Mouse (Mus musculus): ENCODE measurements around the gene Kctd11. TPM values are rescaled to one million over a fixed set of nuclear protein-coding genes. Genes with fewer than 3 reads are reported as not detected.
A peak's percentile ranks its signal among the peaks of the same experiment; 100 is the strongest.

The Kctd11 gene
- polyA plus RNA-seq, 1 experiment from 2014 or later = 3.3 TPM

DNA sequence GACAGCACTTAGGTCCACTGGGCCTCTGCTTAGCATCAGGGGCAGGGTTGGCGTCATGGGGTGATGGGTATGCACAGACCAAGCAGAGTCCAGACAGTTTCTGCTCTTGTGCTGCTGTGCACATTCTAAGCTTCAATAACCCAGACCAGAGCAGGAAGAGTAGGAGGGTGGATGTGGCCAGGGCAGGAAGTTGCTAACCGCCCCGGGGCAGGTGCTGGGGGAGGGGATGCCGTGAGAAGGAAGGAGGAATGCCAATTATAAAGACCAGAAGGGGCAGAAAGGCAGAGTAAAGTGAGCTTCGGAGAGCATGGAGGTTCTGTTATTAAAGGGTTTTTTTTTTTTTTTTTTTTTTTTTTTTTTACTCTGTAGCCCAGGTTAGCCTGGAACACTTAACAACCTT, 13.5 kb upstream of the Kctd11 start:
- peaks cover 34% of the 10 kb centered on the region for H3K4me1 ChIP-seq (ENCODE audit: control insufficient read depth, insufficient read depth, low read length)
- H3K36me3 ChIP-seq (ENCODE audit: control insufficient read depth, insufficient read depth, low read length) = no peaks in the 10 kb centered on the region
- H3K27me3 ChIP-seq (ENCODE audit: control insufficient read depth, insufficient read depth, low read length) = no peaks in the 10 kb centered on the region
- H3K9me3 ChIP-seq (replicated peaks; ENCODE audit: control insufficient read depth, low read length) = no peaks in the 10 kb centered on the region
- H3K4me2 ChIP-seq = no peak overlapping the region
- WGBS (ENCODE audit: insufficient replicate concordance) = 71% methylated on average over 5 of the region's 5 CpGs
- 0 out of 2 replicates have a peak overlapping the region, but pooled peaks have one; percentile 2 for H3K27ac ChIP-seq (ENCODE audit: low read depth, low read length)
- ATAC-seq (replicated peaks; ENCODE audit: insufficient number of reproducible peaks, low FRiP score, low TSS enrichment) = no peak
- no peak overlapping the region for H3K9ac ChIP-seq (ENCODE audit: low read depth, low read length)
- no peak overlapping the region for H3K4me3 ChIP-seq (ENCODE audit: low read depth, low read length)

DNA sequence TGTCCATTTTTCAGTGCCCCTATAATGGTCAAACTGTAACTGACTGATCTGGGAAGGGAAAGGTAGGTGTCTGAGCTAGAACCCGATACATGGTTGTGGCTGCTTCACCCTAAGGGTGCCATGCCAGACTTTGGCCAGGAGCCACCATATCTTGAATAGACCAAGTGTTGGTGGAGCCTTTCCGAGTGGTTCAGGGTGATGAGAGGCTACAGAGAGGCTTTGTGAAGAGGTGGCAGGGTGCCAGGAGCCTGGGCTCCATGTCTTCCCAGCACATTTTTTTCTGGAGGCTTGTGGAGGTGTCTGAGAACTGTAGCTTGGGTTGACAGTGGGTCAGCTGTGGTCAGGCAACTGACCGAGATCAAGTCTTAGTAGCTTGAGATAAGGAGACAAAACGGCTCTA, 10.3 kb upstream of the Kctd11 start:
- ATAC-seq (replicated peaks; ENCODE audit: insufficient number of reproducible peaks, low FRiP score, low TSS enrichment) = no peak
- peaks cover 24% of the 10 kb centered on the region for H3K4me1 ChIP-seq (ENCODE audit: control insufficient read depth, insufficient read depth, low read length)
- no peaks in the 10 kb centered on the region for H3K9me3 ChIP-seq (replicated peaks; ENCODE audit: control insufficient read depth, low read length)
- H3K27ac ChIP-seq (ENCODE audit: low read depth, low read length) = no peak overlapping the region
- H3K36me3 ChIP-seq (ENCODE audit: control insufficient read depth, insufficient read depth, low read length) = no peaks in the 10 kb centered on the region
- H3K27me3 ChIP-seq (ENCODE audit: control insufficient read depth, insufficient read depth, low read length) = no peaks in the 10 kb centered on the region
- 39% methylated on average over 4 of the region's 4 CpGs for WGBS (ENCODE audit: insufficient replicate concordance)
- H3K4me3 ChIP-seq (ENCODE audit: low read depth, low read length) = no peak overlapping the region
- no peak overlapping the region for H3K9ac ChIP-seq (ENCODE audit: low read depth, low read length)
- H3K4me2 ChIP-seq = 0 out of 2 replicates have a peak overlapping the region, but pooled peaks have one; percentile 6

DNA sequence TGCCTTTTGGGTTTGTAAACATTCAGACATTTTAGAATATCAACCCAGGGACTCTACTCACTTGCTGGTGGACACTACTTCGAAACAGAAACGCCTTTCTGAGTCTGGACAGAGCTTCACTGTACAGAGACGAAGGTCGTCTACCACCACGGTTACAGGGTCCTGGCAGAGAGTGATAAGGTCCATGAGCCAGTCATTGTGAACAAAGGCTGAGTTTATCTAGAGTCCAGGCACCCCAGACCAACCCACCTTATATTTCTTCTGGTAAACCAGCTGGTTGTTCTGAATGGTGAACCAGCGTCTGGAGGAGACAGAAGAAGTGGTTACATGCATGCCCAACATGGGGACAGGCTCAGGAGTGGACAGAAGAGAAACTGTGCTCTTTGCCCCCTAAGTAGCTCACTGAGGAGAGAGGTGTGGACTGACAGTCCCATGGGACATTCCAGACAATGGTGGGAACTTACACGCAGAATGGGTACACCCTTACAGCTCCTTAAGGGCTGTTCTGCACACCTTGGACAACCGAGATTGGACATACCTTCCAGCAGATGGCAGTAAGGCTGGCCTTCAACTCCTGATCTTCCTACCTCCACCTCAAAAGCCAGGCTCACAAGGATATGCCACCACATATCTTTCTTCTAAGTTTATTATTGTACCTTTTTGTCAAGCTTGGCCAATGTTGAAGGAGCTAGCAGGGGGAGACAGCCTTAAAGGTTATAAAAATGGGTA, 5.9 kb upstream of the Kctd11 start:
- peak; percentile 73; the same call in 1 of the 2 replicates for ATAC-seq (replicated peaks; ENCODE audit: insufficient number of reproducible peaks, low FRiP score, low TSS enrichment)
- Histone ChIP-seq H3K36me3 (ENCODE audit: control insufficient read depth, insufficient read depth, low read length) (no peaks in the 10 kb centered on the region), H3K4me1 (ENCODE audit: control insufficient read depth, insufficient read depth, low read length) (peaks cover 38% of the 10 kb centered on the region), H3K4me2 (peak overlapping the region; percentile 40), H3K4me3 (ENCODE audit: low read depth, low read length) (no peak overlapping the region), H3K27ac (ENCODE audit: low read depth, low read length) (peak overlapping the region; percentile 88), H3K9ac (ENCODE audit: low read depth, low read length) (0 out of 2 replicates have a peak overlapping the region, but pooled peaks have one; percentile 22), H3K27me3 (ENCODE audit: control insufficient read depth, insufficient read depth, low read length) (no peaks in the 10 kb centered on the region), H3K9me3 (replicated peaks; ENCODE audit: control insufficient read depth, low read length) (no peaks in the 10 kb centered on the region)
- 45% methylated on average over 8 of the region's 8 CpGs for WGBS (ENCODE audit: insufficient replicate concordance)

DNA sequence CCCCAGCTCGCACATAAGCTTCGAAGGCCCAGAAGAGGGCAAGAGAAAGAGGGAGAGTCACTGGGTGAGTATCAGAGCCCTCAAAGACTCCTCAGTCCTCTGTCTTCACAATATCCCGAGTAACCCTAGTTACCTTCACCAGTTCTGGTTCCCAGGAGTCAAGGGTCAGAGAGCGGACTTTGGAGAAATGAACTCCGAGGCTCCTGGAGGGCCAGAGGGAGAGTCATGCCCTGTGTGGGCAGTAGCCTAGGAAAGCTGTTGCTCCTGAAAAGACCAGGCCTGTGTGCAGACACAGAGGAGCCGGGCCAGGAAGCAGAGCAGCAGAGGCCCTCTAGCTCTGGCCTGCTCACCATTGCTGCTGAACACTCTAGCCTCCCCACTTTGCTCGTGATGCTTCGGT, 3.5 kb upstream of the Kctd11 start:
- peak overlapping the region; percentile 35; the same call in 1 of the 2 replicates for H3K27ac ChIP-seq (ENCODE audit: low read depth, low read length)
- peak overlapping the region; percentile 40; the same call in 1 of the 2 replicates for H3K9ac ChIP-seq (ENCODE audit: low read depth, low read length)
- H3K4me1 ChIP-seq (ENCODE audit: control insufficient read depth, insufficient read depth, low read length) = peaks cover 30% of the 10 kb centered on the region
- H3K4me2 ChIP-seq = peak overlapping the region; percentile 27; the same call in 1 of the 2 replicates
- H3K36me3 ChIP-seq (ENCODE audit: control insufficient read depth, insufficient read depth, low read length) = no peaks in the 10 kb centered on the region
- no peaks in the 10 kb centered on the region for H3K9me3 ChIP-seq (replicated peaks; ENCODE audit: control insufficient read depth, low read length)
- 77% methylated on average over 8 of the region's 8 CpGs for WGBS (ENCODE audit: insufficient replicate concordance)
- H3K4me3 ChIP-seq (ENCODE audit: low read depth, low read length) = no peak overlapping the region
- ATAC-seq (replicated peaks; ENCODE audit: insufficient number of reproducible peaks, low FRiP score, low TSS enrichment) = no peak
- H3K27me3 ChIP-seq (ENCODE audit: control insufficient read depth, insufficient read depth, low read length) = no peaks in the 10 kb centered on the region

DNA sequence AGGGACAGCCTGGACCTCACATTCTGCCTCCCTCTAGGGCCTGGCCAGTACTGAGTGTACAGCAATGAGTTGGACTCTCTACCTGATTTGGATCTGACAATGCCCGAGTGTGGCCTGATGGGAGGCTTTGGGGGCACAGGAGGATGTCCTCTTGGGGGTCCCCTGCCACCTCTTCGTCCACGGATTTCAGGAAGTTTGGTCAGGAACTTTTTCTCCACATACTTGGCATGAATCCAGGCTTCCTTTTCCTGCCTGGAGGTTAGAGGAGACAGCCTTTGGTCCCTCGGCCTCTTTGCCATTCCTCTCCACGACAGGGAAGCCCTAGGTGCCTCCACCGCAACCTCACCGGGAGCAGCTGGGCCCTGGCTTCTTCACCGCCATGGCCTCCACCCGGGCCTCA, 3.0 kb upstream of the Kctd11 start:
- ATAC-seq (replicated peaks; ENCODE audit: insufficient number of reproducible peaks, low FRiP score, low TSS enrichment) = no peak
- peak overlapping the region; percentile 27; the same call in 1 of the 2 replicates for H3K4me2 ChIP-seq
- peaks cover 32% of the 10 kb centered on the region for H3K4me1 ChIP-seq (ENCODE audit: control insufficient read depth, insufficient read depth, low read length)
- no peaks in the 10 kb centered on the region for H3K9me3 ChIP-seq (replicated peaks; ENCODE audit: control insufficient read depth, low read length)
- WGBS (ENCODE audit: insufficient replicate concordance) = 60% methylated on average over 9 of the region's 9 CpGs
- 0 out of 2 replicates have a peak overlapping the region, but pooled peaks have one; percentile 40 for H3K9ac ChIP-seq (ENCODE audit: low read depth, low read length)
- peak overlapping the region; percentile 35; the same call in 1 of the 2 replicates for H3K27ac ChIP-seq (ENCODE audit: low read depth, low read length)
- no peak overlapping the region for H3K4me3 ChIP-seq (ENCODE audit: low read depth, low read length)
- no peaks in the 10 kb centered on the region for H3K36me3 ChIP-seq (ENCODE audit: control insufficient read depth, insufficient read depth, low read length)
- no peaks in the 10 kb centered on the region for H3K27me3 ChIP-seq (ENCODE audit: control insufficient read depth, insufficient read depth, low read length)

DNA sequence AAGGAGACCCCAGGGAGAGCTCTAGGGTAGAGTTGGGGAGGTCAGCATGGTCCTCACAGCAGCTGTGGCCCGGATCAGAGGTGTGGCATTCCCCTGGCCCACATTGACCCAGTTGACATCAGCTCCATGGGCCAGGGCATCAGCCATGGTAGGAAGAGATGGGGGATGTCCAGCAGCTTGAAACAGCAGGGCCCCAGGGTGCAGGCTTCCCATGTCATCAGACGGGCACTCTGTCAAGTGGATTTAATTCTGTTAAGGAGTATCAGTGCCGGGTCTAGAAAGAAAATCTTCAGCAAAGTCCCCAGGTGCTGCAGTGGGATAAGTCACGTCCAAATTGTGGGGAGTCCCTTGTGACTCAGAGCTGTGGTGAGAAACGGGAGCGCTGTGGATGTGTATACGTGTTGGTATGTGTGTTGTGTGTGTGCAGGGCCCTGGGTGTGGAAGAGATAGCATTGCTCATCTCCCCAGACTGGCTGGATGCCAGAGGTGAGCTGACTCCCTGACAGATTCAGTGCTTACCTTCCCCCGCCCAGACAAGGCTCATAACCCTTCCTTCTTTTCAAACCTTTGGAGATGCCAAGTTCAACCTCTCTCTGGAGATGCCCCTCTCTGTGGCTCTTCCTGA, 2.4 kb upstream of the Kctd11 start:
- peak overlapping the region; percentile 27; the same call in 1 of the 2 replicates for H3K4me2 ChIP-seq
- no peaks in the 10 kb centered on the region for H3K36me3 ChIP-seq (ENCODE audit: control insufficient read depth, insufficient read depth, low read length)
- no peaks in the 10 kb centered on the region for H3K27me3 ChIP-seq (ENCODE audit: control insufficient read depth, insufficient read depth, low read length)
- H3K4me1 ChIP-seq (ENCODE audit: control insufficient read depth, insufficient read depth, low read length) = peaks cover 36% of the 10 kb centered on the region
- no peak for ATAC-seq (replicated peaks; ENCODE audit: insufficient number of reproducible peaks, low FRiP score, low TSS enrichment)
- H3K4me3 ChIP-seq (ENCODE audit: low read depth, low read length) = no peak overlapping the region
- no peak overlapping the region for H3K27ac ChIP-seq (ENCODE audit: low read depth, low read length)
- H3K9ac ChIP-seq (ENCODE audit: low read depth, low read length) = no peak overlapping the region
- no peaks in the 10 kb centered on the region for H3K9me3 ChIP-seq (replicated peaks; ENCODE audit: control insufficient read depth, low read length)
- 84% methylated on average over 8 of the region's 8 CpGs for WGBS (ENCODE audit: insufficient replicate concordance)

DNA sequence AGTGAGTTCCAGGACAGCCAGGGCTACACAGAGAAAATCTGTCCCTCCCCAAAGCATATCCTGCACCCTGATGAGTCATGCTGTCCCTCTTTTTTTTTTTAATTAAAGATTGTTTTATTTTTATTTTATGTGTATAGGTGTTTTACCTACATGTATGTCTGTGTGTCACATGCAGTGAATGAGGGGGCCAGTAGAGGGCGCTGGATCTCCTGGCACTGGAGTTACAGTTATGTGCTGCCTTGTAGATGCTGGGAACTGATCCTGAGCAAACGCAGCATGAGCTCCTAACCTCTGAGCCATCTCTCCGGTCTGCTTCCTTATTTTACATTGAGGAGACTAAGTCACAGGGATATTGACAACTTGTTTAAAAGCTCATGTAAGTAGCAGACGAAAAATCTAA, 1.9 kb upstream of the Kctd11 start:
- Histone ChIP-seq H3K27me3 (ENCODE audit: control insufficient read depth, insufficient read depth, low read length) (no peaks in the 10 kb centered on the region), H3K4me2 (no peak overlapping the region; the same call in 1 of the 2 replicates), H3K9me3 (replicated peaks; ENCODE audit: control insufficient read depth, low read length) (no peaks in the 10 kb centered on the region), H3K27ac (ENCODE audit: low read depth, low read length) (no peak overlapping the region), H3K9ac (ENCODE audit: low read depth, low read length) (no peak overlapping the region), H3K4me1 (ENCODE audit: control insufficient read depth, insufficient read depth, low read length) (peaks cover 36% of the 10 kb centered on the region), H3K4me3 (ENCODE audit: low read depth, low read length) (no peak overlapping the region), H3K36me3 (ENCODE audit: control insufficient read depth, insufficient read depth, low read length) (no peaks in the 10 kb centered on the region)
- 59% methylated on average over 4 of the region's 4 CpGs for WGBS (ENCODE audit: insufficient replicate concordance)
- ATAC-seq (replicated peaks; ENCODE audit: insufficient number of reproducible peaks, low FRiP score, low TSS enrichment) = no peak

DNA sequence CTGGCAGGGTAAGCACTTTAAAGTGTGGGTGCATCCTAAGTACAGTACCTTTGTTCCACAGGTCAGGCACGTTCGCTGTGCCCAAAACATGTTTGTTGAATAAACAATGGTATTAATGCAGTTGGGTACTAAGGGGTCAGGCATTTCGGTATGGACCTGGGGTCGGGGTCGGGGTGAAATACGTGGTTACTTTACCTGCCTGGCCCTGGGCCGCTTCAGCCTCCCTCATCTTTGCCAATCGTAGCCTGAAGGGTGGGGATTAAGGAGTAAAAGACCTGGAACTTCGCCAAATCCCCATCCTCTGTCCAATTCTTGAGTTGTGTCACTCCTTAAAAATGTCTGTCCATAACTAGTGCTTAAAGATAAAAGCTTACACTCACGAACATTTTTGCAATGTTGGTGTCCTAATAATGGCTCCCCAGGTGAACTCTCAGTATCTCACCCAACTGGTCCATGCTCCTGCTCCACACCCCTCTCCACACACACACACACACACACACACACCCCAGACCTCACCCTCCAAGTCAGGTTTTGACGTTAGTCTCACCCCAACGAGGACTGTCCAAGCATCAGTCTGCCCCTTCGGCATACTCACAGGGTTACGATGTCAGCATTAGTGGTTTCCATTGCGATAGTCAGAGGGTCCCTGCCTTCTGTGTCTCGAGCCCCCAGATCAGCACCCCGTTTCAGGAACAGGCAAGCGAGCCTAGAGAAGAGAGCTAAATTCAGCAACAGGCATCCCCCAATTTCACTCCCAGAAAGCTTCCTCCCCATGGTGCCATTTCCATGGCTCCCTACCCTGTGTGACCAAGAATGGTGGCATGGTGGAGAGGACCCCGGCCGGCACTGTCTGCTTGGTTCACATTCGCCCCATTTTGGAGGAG, 823 bp upstream of the Kctd11 start:
- peak overlapping the region; percentile 82 for H3K9ac ChIP-seq (ENCODE audit: low read depth, low read length)
- H3K4me1 ChIP-seq (ENCODE audit: control insufficient read depth, insufficient read depth, low read length) = peaks cover 33% of the 10 kb centered on the region
- no peaks in the 10 kb centered on the region for H3K27me3 ChIP-seq (ENCODE audit: control insufficient read depth, insufficient read depth, low read length)
- 61% methylated on average over 21 of the region's 21 CpGs for WGBS (ENCODE audit: insufficient replicate concordance)
- peak overlapping the region; percentile 90 for H3K27ac ChIP-seq (ENCODE audit: low read depth, low read length)
- no peak for ATAC-seq (replicated peaks; ENCODE audit: insufficient number of reproducible peaks, low FRiP score, low TSS enrichment)
- no peaks in the 10 kb centered on the region for H3K9me3 ChIP-seq (replicated peaks; ENCODE audit: control insufficient read depth, low read length)
- no peaks in the 10 kb centered on the region for H3K36me3 ChIP-seq (ENCODE audit: control insufficient read depth, insufficient read depth, low read length)
- peak overlapping the region; percentile 79 for H3K4me2 ChIP-seq
- peak overlapping the region; percentile 63 for H3K4me3 ChIP-seq (ENCODE audit: low read depth, low read length)
